Mouse (Mus musculus): ENCODE measurements around the gene Pim3. TPM values are rescaled to one million over a fixed set of nuclear protein-coding genes. Genes with fewer than 3 reads are reported as not detected.

Gene Pim3
- polyA plus RNA-seq, 1 experiment: 14.1 TPM

- H3K4me3 ChIP-seq (replicated peaks): no peak overlapping the region
- peaks cover 75% of the 10 kb centered on the region for H3K36me3 ChIP-seq (replicated peaks; ENCODE audit: low read length)
- no peaks in the 10 kb centered on the region for H3K27me3 ChIP-seq (replicated peaks)
- no peak for TF ChIP-seq FLI1 (IDR thresholded peaks at IDR 0.05; ENCODE audit: low read length)
- TF ChIP-seq GATA1 (IDR thresholded peaks at IDR 0.05; ENCODE audit: borderline replicate concordance, low read length): no peak
- peaks cover 40% of the 10 kb centered on the region for H3K4me1 ChIP-seq
- no peaks in the 10 kb centered on the region for H3K9me3 ChIP-seq
Observed at GRCm38 (mm10) chr15:88823376-88823775, 38.6 kb upstream of the Pim3 start.

- Histone ChIP-seq H3K27me3 (replicated peaks) (peaks cover 31% of the 10 kb centered on the region), H3K36me3 (replicated peaks; ENCODE audit: low read length) (peaks cover 56% of the 10 kb centered on the region), H3K9me3 (no peaks in the 10 kb centered on the region), H3K4me1 (peaks cover 19% of the 10 kb centered on the region), H3K4me3 (replicated peaks) (no peak overlapping the region)
- TF ChIP-seq FLI1 (IDR thresholded peaks at IDR 0.05; ENCODE audit: low read length): no peak
- TF ChIP-seq GATA1 (IDR thresholded peaks at IDR 0.05; ENCODE audit: borderline replicate concordance, low read length): no peak
Observed at GRCm38 (mm10) chr15:88827466-88827865, 34.5 kb upstream of the Pim3 start.

GRCm38 (mm10) chr15:88827991-88828799, 33.8 kb upstream of the Pim3 start:
- peak overlapping the region; percentile 40 for H3K4me3 ChIP-seq (replicated peaks)
- TF ChIP-seq GATA1 (IDR thresholded peaks at IDR 0.05; ENCODE audit: borderline replicate concordance, low read length) (no peak), FLI1 (IDR thresholded peaks at IDR 0.05; ENCODE audit: low read length) (no peak)

GRCm38 (mm10) chr15:88828800-88829705, 32.9 kb upstream of the Pim3 start:
- Histone ChIP-seq H3K36me3 (replicated peaks; ENCODE audit: low read length) (peaks cover 40% of the 10 kb centered on the region), H3K4me1 (peaks cover 16% of the 10 kb centered on the region), H3K9me3 (no peaks in the 10 kb centered on the region), H3K27me3 (replicated peaks) (peaks cover 42% of the 10 kb centered on the region), H3K4me3 (replicated peaks) (peak overlapping the region; percentile 40)
- no peak for TF ChIP-seq FLI1 (IDR thresholded peaks at IDR 0.05; ENCODE audit: low read length)
- no peak for TF ChIP-seq GATA1 (IDR thresholded peaks at IDR 0.05; ENCODE audit: borderline replicate concordance, low read length)

More at GRCm38 (mm10) chr15:88827991-88828799, 33.8 kb upstream of the Pim3 start:
- Histone ChIP-seq H3K9me3 (no peaks in the 10 kb centered on the region), H3K27me3 (replicated peaks) (peaks cover 37% of the 10 kb centered on the region), H3K4me1 (peaks cover 16% of the 10 kb centered on the region), H3K36me3 (replicated peaks; ENCODE audit: low read length) (peaks cover 49% of the 10 kb centered on the region)

- Histone ChIP-seq H3K4me1 (peaks cover 16% of the 10 kb centered on the region), H3K36me3 (replicated peaks; ENCODE audit: low read length) (peaks cover 32% of the 10 kb centered on the region), H3K4me3 (replicated peaks) (no peak overlapping the region), H3K27me3 (replicated peaks) (peaks cover 49% of the 10 kb centered on the region), H3K9me3 (no peaks in the 10 kb centered on the region)
- TF ChIP-seq GATA1 (IDR thresholded peaks at IDR 0.05; ENCODE audit: borderline replicate concordance, low read length) (no peak), FLI1 (IDR thresholded peaks at IDR 0.05; ENCODE audit: low read length) (no peak)
Observed at GRCm38 (mm10) chr15:88829791-88830440, 32.1 kb upstream of the Pim3 start.

- Histone ChIP-seq H3K4me1 (peaks cover 16% of the 10 kb centered on the region), H3K27me3 (replicated peaks) (peaks cover 54% of the 10 kb centered on the region), H3K4me3 (replicated peaks) (no peak overlapping the region), H3K9me3 (no peaks in the 10 kb centered on the region), H3K36me3 (replicated peaks; ENCODE audit: low read length) (peaks cover 24% of the 10 kb centered on the region)
- TF ChIP-seq GATA1 (IDR thresholded peaks at IDR 0.05; ENCODE audit: borderline replicate concordance, low read length): no peak
- no peak for TF ChIP-seq FLI1 (IDR thresholded peaks at IDR 0.05; ENCODE audit: low read length)
Observed at GRCm38 (mm10) chr15:88830696-88831095, 31.3 kb upstream of the Pim3 start.

GRCm38 (mm10) chr15:88831482-88831881, 30.5 kb upstream of the Pim3 start:
- Histone ChIP-seq H3K27me3 (replicated peaks) (peaks cover 60% of the 10 kb centered on the region), H3K36me3 (replicated peaks; ENCODE audit: low read length) (peaks cover 16% of the 10 kb centered on the region), H3K9me3 (no peaks in the 10 kb centered on the region), H3K4me1 (peaks cover 16% of the 10 kb centered on the region), H3K4me3 (replicated peaks) (no peak overlapping the region)
- no peak for TF ChIP-seq FLI1 (IDR thresholded peaks at IDR 0.05; ENCODE audit: low read length)
- TF ChIP-seq GATA1 (IDR thresholded peaks at IDR 0.05; ENCODE audit: borderline replicate concordance, low read length): no peak

GRCm38 (mm10) chr15:88832536-88832935, 29.4 kb upstream of the Pim3 start:
- Histone ChIP-seq H3K27me3 (replicated peaks) (peaks cover 69% of the 10 kb centered on the region), H3K9me3 (no peaks in the 10 kb centered on the region), H3K4me1 (peaks cover 22% of the 10 kb centered on the region), H3K36me3 (replicated peaks; ENCODE audit: low read length) (peaks cover 6% of the 10 kb centered on the region), H3K4me3 (replicated peaks) (no peak overlapping the region)
- TF ChIP-seq GATA1 (IDR thresholded peaks at IDR 0.05; ENCODE audit: borderline replicate concordance, low read length) (no peak), FLI1 (IDR thresholded peaks at IDR 0.05; ENCODE audit: low read length) (no peak)

- Histone ChIP-seq H3K4me3 (replicated peaks) (no peak overlapping the region), H3K9me3 (no peaks in the 10 kb centered on the region), H3K27me3 (replicated peaks) (peaks cover 79% of the 10 kb centered on the region), H3K36me3 (replicated peaks; ENCODE audit: low read length) (no peaks in the 10 kb centered on the region), H3K4me1 (peaks cover 20% of the 10 kb centered on the region)
- no peak for TF ChIP-seq FLI1 (IDR thresholded peaks at IDR 0.05; ENCODE audit: low read length)
- TF ChIP-seq GATA1 (IDR thresholded peaks at IDR 0.05; ENCODE audit: borderline replicate concordance, low read length): no peak
Observed at GRCm38 (mm10) chr15:88836031-88836430, 26.0 kb upstream of the Pim3 start.

All from megakaryocyte, embryonic 14.5 days (primary cell).